Mouse (Mus musculus) olfactory bulb, adult 2 months (tissue): ENCODE measurements around the gene Def8.

Experiments used
- CTCF ChIP-seq: fragments of 200-500 bp; IDR thresholded peaks from 2 replicates; pipeline ENCODE4 v1.5.1; 2012; ENCODE audit warnings: low read depth, mild to moderate bottlenecking, low read length, moderate library complexity; ENCODE audit not compliant: insufficient read depth
- POLR2A ChIP-seq: fragments of 200-500 bp; IDR thresholded peaks from 2 replicates; pipeline ENCODE4 v1.6.1; 2012; ENCODE audit warnings: mild to moderate bottlenecking, low read depth, low read length, moderate library complexity; ENCODE audit not compliant: insufficient read depth

DNA sequence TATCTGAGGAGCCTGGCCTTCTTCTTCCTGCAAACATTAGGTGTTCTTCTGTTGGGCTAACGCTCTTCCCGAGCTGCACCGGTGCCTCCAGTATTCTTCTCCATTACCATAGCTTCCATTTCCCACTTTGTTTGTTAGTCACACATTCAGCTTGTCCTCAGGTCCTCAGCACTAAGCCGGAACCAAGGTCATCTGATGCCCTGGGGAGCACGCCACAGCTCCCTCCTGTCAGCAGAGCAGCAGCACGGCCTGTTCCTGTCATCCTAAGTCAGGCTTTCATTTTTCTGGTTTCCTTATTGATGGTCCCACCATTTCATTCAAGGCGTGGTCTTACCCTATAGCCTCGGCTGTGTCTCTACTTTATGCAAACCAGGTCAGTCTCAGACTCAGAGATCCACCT is 35.5 kb upstream of the Def8 start:
- TF ChIP-seq CTCF, result no peak
- TF ChIP-seq POLR2A, result no peak
